Mouse (Mus musculus): ENCODE measurements around the gene Tcf20.

GRCm38 (mm10) chr15:82987732-82988112, at the start of gene Tcf20:
- TF ChIP-seq GATA1 (IDR thresholded peaks at IDR 0.05; ENCODE audit: borderline replicate concordance, low read length) (no peak), FLI1 (IDR thresholded peaks at IDR 0.05; ENCODE audit: low read length) (no peak)
